Mouse (Mus musculus): ENCODE measurements at regions not wholly inside any gene's neighbourhood (a gene's known extent, or its start where the extent isn't known, plus 50 kb on each side); places are given as distances from the start of the nearest gene placed in this dataset.

- no peak for TF ChIP-seq POLR2A (IDR thresholded peaks at IDR 0.05; ENCODE audit: low read depth, low read length)
- TF ChIP-seq KAT2A (IDR thresholded peaks at IDR 0.05; ENCODE audit: insufficient replicate concordance, low read length): no peak
- TF ChIP-seq CTCF (conservative IDR thresholded peaks at IDR 0.05 in 1 of 2, IDR thresholded peaks at IDR 0.05 in 1 of 2; ENCODE audit: low read depth in 2 of 2, low read length in 2 of 2): no peak
- TF ChIP-seq ZC3H11A (IDR thresholded peaks at IDR 0.05; ENCODE audit: low read depth, low read length): no peak
- no peak for TF ChIP-seq USF1 (IDR thresholded peaks at IDR 0.05; ENCODE audit: low read depth, low read length)
- no peak for TF ChIP-seq RCOR1 (conservative IDR thresholded peaks at IDR 0.05; ENCODE audit: low read depth, low read length)
- no peak for TF ChIP-seq EP300 (IDR thresholded peaks at IDR 0.05; ENCODE audit: low read length)
Measured at GRCm38 (mm10) chr4:153310641-153311040, 172.0 kb downstream of the Ajap1 start.
